Mouse (Mus musculus) left cerebral cortex, adult 11 months (tissue): ENCODE measurements around the gene Ccrl2.

Source experiments
- DNase-seq: peaks from one replicate; pipeline ENCODE4 v3.0.0; 2022; ENCODE audit warnings: low spot score

The Ccrl2 gene

GRCm38 (mm10) chr9:111058943-111059556 lies 1.7 kb upstream of the Ccrl2 start:
- no peak for DNase-seq

- no peak for DNase-seq
Measured at GRCm38 (mm10) chr9:111057544-111058370, 438 bp upstream of the Ccrl2 start.

- DNase-seq: no peak
Measured at GRCm38 (mm10) chr9:111056519-111056797, 861 bp downstream of the Ccrl2 start.

- DNase-seq: no peak
Measured at GRCm38 (mm10) chr9:111055800-111056518, 1.4 kb downstream of the Ccrl2 start.

GRCm38 (mm10) chr9:111054923-111055322 lies 2.4 kb downstream of the Ccrl2 start:
- DNase-seq: no peak

GRCm38 (mm10) chr9:111048452-111048851 lies 8.9 kb downstream of the Ccrl2 start:
- DNase-seq: no peak

- DNase-seq: no peak
Measured at GRCm38 (mm10) chr9:111047266-111047665, 10.1 kb downstream of the Ccrl2 start.

GRCm38 (mm10) chr9:111046222-111046621 lies 11.1 kb downstream of the Ccrl2 start:
- no peak for DNase-seq

GRCm38 (mm10) chr9:111042266-111042665 lies 15.1 kb downstream of the Ccrl2 start:
- no peak for DNase-seq

GRCm38 (mm10) chr9:111039966-111040365 lies 17.4 kb downstream of the Ccrl2 start:
- no peak for DNase-seq

- no peak for DNase-seq
Measured at GRCm38 (mm10) chr9:111033717-111034116, 23.6 kb downstream of the Ccrl2 start.

GRCm38 (mm10) chr9:111026791-111027190 lies 30.5 kb downstream of the Ccrl2 start:
- no peak for DNase-seq

- DNase-seq: no peak
Measured at GRCm38 (mm10) chr9:111019022-111019421, 38.3 kb downstream of the Ccrl2 start, which contains the start of gene Ltf. Ltf (plus strand) TSS chr9:111019271.

GRCm38 (mm10) chr9:111015658-111016057 lies 41.7 kb downstream of the Ccrl2 start:
- no peak for DNase-seq

GRCm38 (mm10) chr9:111012041-111012440 lies 45.3 kb downstream of the Ccrl2 start:
- DNase-seq: no peak

GRCm38 (mm10) chr9:111011550-111011949 lies 45.8 kb downstream of the Ccrl2 start:
- DNase-seq: no peak

GRCm38 (mm10) chr9:111009763-111010162 lies 47.6 kb downstream of the Ccrl2 start:
- no peak for DNase-seq

GRCm38 (mm10) chr9:111006544-111006943 lies 50.8 kb downstream of the Ccrl2 start:
- no peak for DNase-seq
